Mouse (Mus musculus) bone marrow, adult 2 months (tissue): ENCODE results near the gene Gpd1l.

Experiments used
- CTCF ChIP-seq: fragments of 200-500 bp; IDR thresholded peaks from 2 replicates; pipeline ENCODE4 v1.5.1; 2011; ENCODE audit warnings: low read length, control low read depth; ENCODE audit not compliant: control insufficient read depth, insufficient read depth
- POLR2A ChIP-seq: fragments of 200-500 bp; IDR thresholded peaks from 2 replicates; pipeline ENCODE4 v1.6.1; 2011; ENCODE audit warnings: low read depth, mild to moderate bottlenecking, control low read depth, low read length, borderline replicate concordance; ENCODE audit not compliant: control insufficient read depth

DNA sequence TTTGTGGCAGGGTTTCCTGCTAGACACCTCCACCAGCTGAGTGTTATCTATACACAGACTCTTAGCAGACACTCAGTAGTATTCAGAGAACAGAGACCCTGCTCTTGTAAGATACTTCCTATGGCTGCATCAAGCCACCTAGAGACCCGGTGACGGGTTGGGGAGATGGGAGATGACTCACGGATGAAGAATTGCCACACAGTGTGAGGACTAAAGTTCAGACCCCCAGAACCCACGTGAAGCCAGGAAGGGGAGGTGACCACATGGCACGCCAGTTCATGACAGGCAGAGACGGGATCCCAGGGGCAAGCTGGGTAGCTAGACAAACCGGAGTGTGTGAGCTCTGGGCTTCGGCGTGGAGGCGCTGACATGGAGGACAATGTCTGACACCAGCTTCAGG lies 8.7 kb downstream of the Gpd1l start:
- TF ChIP-seq POLR2A (no peak), CTCF (no peak)
